Mouse (Mus musculus): ENCODE results near the gene A530032D15Rik. TPM values are rescaled to one million over a fixed set of nuclear protein-coding genes. Genes with fewer than 3 reads are reported as not detected.

A530032D15Rik gene
- total and polyA plus RNA-seq, 2 experiments, result 0.37 TPM; not detected in 1

Other genes with a start within 250 kb of the A530032D15Rik start
- not detected in 2 replicates for gene Slc16a14, start 174.7 kb downstream of the A530032D15Rik start, total RNA-seq (2014; rRNA removed)
- not detected in 2 replicates for gene Slc16a14, start 174.7 kb downstream of the A530032D15Rik start, polyA plus RNA-seq (2012; rRNA removed)
- not detected in 2 replicates for gene Gm10553, start 9.7 kb downstream of the A530032D15Rik start, total RNA-seq (2014; rRNA removed)
- not detected in 2 replicates for gene Gm10553, start 9.7 kb downstream of the A530032D15Rik start, polyA plus RNA-seq (2012; rRNA removed)
- 0.09 and 1.1 TPM in 2 replicates for gene C130026I21Rik, start 160.7 kb upstream of the A530032D15Rik start, total RNA-seq (2014; rRNA removed)
- gene C130026I21Rik, start 160.7 kb upstream of the A530032D15Rik start, polyA plus RNA-seq (2012; rRNA removed), result 0.16 TPM in 1 of 2 replicates, not detected in the other

All from liver, adult 2 months (tissue).